Mouse (Mus musculus) liver, embryonic 14.5 days (tissue): ENCODE results near the gene Timm17b. TPM values are rescaled to one million over a fixed set of nuclear protein-coding genes. Genes with fewer than 3 reads are reported as not detected.
A peak's percentile ranks its signal among the peaks of the same experiment; 100 is the strongest.

Experiments
- ATAC-seq: fragments of 200-750 bp; cut with Nextera tagmentation; 2 replicates; pipeline ENCODE4 v1.8.0; 2017; ENCODE audit warnings: moderate number of reproducible peaks, mild to moderate bottlenecking, moderate library complexity; ENCODE audit not compliant: insufficient read depth
- DNase-seq, 3 experiments: peaks; one replicate each; pipeline ENCODE4 v3.0.0-alpha.2; 2012 to 2013; ENCODE audit warnings: low read depth in 3 of 3, low spot score in 3 of 3
- H3K27ac ChIP-seq: fragments of 300-500 bp; sonication (generic); 2 replicates; pipeline ENCODE4 v1.5.1; 2014; ENCODE audit warnings: moderate library complexity, mild to moderate bottlenecking, control low read depth, inconsistent platforms
- H3K27me3 ChIP-seq: fragments of 300-500 bp; sonication (generic); 2 replicates; pipeline ENCODE4 v1.6.1; 2014; ENCODE audit warnings: mild to moderate bottlenecking, low read length, moderate library complexity; ENCODE audit not compliant: control insufficient read depth, insufficient read depth
- H3K36me3 ChIP-seq: fragments of 300-500 bp; sonication (generic); replicated peaks from 2 replicates; pipeline ENCODE4 v1.6.1; 2014; ENCODE audit warnings: low read depth; ENCODE audit not compliant: control insufficient read depth, insufficient read depth
- H3K4me1 ChIP-seq, 2 experiments: fragments of 200-500 bp in 1 of 2; fragments of 300-500 bp in 1 of 2; sonication (generic) in 1 of 2; replicated peaks; 2 replicates each; pipeline ENCODE4 v1.6.1; 2012 to 2014; ENCODE audit warnings: antibody characterized with exemption in 1 of 2, inconsistent platforms in 1 of 2, low read length in 1 of 2; ENCODE audit not compliant: control insufficient read depth in 2 of 2, insufficient read depth in 2 of 2
- H3K4me2 ChIP-seq: fragments of 300-500 bp; sonication (generic); 2 replicates; pipeline ENCODE4 v1.6.1; 2014; ENCODE audit warnings: low read depth, mild to moderate bottlenecking, control low read depth, moderate library complexity
- H3K4me3 ChIP-seq, 2 experiments: fragments of 200-500 bp in 1 of 2; fragments of 300-500 bp in 1 of 2; sonication (generic) in 1 of 2; 2 replicates each; pipeline ENCODE4 v1.5.1; 2012 to 2014; ENCODE audit warnings: low read depth in 2 of 2, low read length in 2 of 2, mild to moderate bottlenecking in 2 of 2, control low read depth in 1 of 2, inconsistent platforms in 1 of 2, moderate library complexity in 1 of 2; ENCODE audit not compliant: insufficient read depth in 1 of 2
- H3K9ac ChIP-seq: fragments of 300-500 bp; sonication (generic); replicated peaks from 2 replicates; pipeline ENCODE4 v1.6.1; 2014; ENCODE audit warnings: mild to moderate bottlenecking, control low read depth, moderate library complexity
- H3K9me3 ChIP-seq: fragments of 300-500 bp; sonication (generic); 2 replicates; pipeline ENCODE4 v1.6.1; 2016; ENCODE audit warnings: low read length, mixed read lengths; ENCODE audit not compliant: control insufficient read depth
- CTCF ChIP-seq: IDR thresholded peaks from 2 replicates; pipeline ENCODE4 v1.5.1; 2016; ENCODE audit warnings: antibody characterized with exemption, low read depth, control low read depth
- EP300 ChIP-seq: IDR thresholded peaks from 2 replicates; pipeline ENCODE4 v1.6.1; 2016; ENCODE audit warnings: antibody characterized with exemption, low read depth
- WGBS: fragments of 180-500 bp; shearing (Covaris S2); extraction: QIAGEN DNeasy Blood & Tissue Kit; methylation state at CpG from one replicate; pipeline ENCODE4 v1.1.7; 2014; ENCODE audit not compliant: insufficient replicate concordance; 5-methylcytosine and 5-hydroxymethylcytosine counted together
- polyA plus RNA-seq, 2 experiments: library from polyadenylated mRNA; depleted of rRNA in 1 of 2; stranded (reverse) in 1 of 2; unstranded in 1 of 2; fragments of >200 nt; fragmentation: Nextera tagmentation in 1 of 2; extraction: Ambion mirVana in 1 of 2; gene quantifications; 2 replicates each; pipeline versions ENCODE4 v1.2.1 to v1.2.3; 2012 to 2014

Gene Timm17b
- polyA plus RNA-seq, 2 experiments, result 18.6 to 105 TPM

DNA sequence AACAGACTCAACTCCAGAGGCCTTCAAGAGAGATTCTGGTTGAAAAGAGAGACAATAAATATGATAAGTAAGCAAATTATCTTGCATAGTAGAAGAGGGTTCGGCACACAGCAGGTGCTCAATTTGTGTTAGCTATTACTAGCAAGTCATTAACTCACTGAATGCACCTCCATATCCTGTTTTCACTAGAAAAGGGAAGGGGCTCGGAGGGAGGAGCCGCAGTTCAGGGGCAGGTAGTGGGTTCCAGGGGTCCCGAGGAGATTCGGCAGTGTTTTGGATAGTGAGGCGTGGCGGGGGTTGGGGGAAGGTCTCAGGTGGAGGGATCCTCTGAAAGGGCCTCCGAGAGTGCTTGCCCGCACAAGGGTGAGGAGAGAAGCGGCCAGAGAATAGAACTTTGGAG lies 28.0 kb downstream of the Timm17b start:
- Histone ChIP-seq H3K4me2 (no peak overlapping the region), H3K9ac (no peak overlapping the region), H3K27me3 (peaks cover 67% of the 10 kb centered on the region), H3K4me1 (no peaks in the 10 kb centered on the region), H3K36me3 (no peaks in the 10 kb centered on the region), H3K9me3 (no peaks in the 10 kb centered on the region), H3K4me3 (no peak overlapping the region), H3K27ac (no peak overlapping the region)
- ATAC-seq (no peak), DNase-seq (no peak)
- 11% methylated on average over 10 of the region's 10 CpGs for WGBS
- no peak for TF ChIP-seq EP300

DNA sequence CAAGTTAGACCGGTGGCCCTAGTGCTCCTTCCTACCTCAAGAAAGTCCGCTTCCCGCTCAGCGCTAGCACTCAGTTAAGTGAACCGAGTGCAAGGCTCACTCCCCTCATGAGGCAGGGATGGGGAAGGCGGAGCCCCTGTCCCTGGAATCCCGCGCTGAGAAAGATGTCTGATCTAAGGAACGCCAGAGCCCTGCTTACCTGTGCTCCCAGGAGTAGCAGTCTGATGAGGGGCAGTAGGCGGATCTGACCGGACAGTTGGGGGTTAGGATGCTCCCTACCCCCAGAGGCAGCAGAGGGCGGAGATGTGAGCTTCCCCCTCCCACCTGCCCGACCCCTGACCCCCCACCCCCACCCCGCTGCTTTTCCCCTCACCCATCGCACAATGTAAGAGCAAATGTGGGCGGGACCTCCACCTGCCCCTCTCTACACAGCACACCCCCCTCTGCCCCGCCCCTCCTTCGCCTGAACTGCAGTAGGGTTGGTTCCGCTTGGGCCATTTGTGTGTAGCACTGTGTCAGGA lies 29.2 kb downstream of the Timm17b start, which contains the start of gene Eras:
TSS of gene Eras (minus strand) at position 338 of the 521 bp plus-strand sequence.
- ATAC-seq, result no peak
- TF ChIP-seq EP300 (no peak), CTCF (no peak)
- WGBS, result 18% methylated on average over 18 of the region's 19 CpGs
- Histone ChIP-seq H3K4me1 (no peaks in the 10 kb centered on the region), H3K36me3 (no peaks in the 10 kb centered on the region), H3K27me3 (peaks cover 55% of the 10 kb centered on the region), H3K9ac (no peak within 1 kb of the TSS), H3K4me3 (no peak within 1 kb of the TSS), H3K4me2 (no peak within 1 kb of the TSS), H3K27ac (no peak within 1 kb of the TSS), H3K9me3 (no peaks in the 10 kb centered on the region)
- no peak for DNase-seq

DNA sequence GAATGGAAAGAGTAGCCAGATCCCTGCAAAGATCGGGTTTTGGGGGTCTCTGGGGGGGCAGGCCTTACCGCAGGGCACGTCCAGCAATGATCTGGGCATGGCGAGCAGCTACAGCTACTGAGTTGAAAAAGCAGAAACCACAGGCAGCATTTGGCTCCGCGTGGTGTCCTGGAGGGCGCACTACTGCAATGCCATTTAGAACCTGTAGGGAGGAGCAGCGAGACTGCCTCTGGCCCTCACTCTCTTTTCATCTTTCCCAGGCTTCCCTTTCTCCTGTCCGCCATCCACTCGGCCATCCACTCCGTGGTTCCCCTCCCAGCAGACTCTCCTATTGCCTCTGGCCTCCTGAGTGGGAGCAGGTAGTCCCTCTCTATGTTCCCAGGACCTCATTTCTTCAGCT lies 37.7 kb downstream of the Timm17b start:
- ATAC-seq (no peak), DNase-seq (no peak)
- H3K36me3 ChIP-seq, result no peaks in the 10 kb centered on the region
- H3K9me3 ChIP-seq, result no peaks in the 10 kb centered on the region
- no peak overlapping the region for H3K4me2 ChIP-seq
- H3K27me3 ChIP-seq, result no peaks in the 10 kb centered on the region
- 36% methylated on average over 9 of the region's 11 CpGs for WGBS
- no peaks in the 10 kb centered on the region for H3K4me1 ChIP-seq
- peak; percentile 68 for TF ChIP-seq CTCF
- no peak for TF ChIP-seq EP300
- H3K9ac ChIP-seq, result no peak overlapping the region
- H3K4me3 ChIP-seq, result no peak overlapping the region
- H3K27ac ChIP-seq, result no peak overlapping the region

DNA sequence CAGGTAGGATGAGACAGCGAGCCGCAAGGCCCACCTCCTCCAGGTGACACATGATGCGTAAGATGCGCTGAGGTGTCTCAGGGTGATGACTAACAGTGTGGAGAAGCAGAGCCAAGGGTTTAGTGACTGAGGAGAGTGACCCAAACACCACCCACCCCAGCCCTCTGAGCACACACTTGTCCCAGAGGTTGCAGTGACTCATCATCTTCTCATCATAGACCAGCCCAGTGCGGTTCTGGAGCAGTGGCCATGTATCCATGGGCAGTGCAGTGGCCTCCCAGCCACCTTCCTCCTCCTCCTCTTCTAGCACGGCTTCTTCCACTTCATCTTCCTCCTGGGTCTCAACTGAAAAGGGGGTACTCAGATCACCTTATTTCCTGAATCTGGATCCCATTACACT lies 38.5 kb downstream of the Timm17b start:
- DNase-seq (no peak), ATAC-seq (no peak)
- Histone ChIP-seq H3K4me2 (no peak overlapping the region), H3K4me3 (no peak overlapping the region), H3K9me3 (no peaks in the 10 kb centered on the region), H3K9ac (no peak overlapping the region), H3K4me1 (no peaks in the 10 kb centered on the region), H3K27ac (no peak overlapping the region), H3K27me3 (no peaks in the 10 kb centered on the region), H3K36me3 (no peaks in the 10 kb centered on the region)
- TF ChIP-seq CTCF, result no peak
- TF ChIP-seq EP300, result no peak
- WGBS, result 77% methylated on average over 6 of the region's 6 CpGs

DNA sequence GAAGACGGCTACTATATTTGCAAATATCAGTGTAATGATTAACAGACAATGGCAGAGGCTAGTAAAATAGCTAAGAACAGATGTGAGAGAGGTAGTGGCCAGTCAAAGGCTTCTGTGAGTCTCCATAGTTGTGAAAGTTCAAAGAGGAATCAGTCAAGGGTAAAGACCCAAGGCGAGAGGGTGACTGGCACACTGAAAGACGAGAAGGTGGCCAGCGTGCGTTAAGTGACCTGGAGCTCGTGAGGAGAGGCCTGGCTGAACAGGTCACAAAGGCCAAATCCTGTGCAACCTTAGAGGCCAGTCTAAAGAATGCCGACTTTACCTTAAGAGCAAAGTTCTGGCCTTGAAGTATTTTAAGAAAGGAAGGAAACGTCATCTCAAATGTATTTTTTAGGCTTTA lies 46.5 kb downstream of the Timm17b start:
- WGBS, result 69% methylated on average over 8 of the region's 8 CpGs
- DNase-seq, result no peak
- no peak overlapping the region for H3K27ac ChIP-seq

More for the DNA sequence above, 46.5 kb downstream of the Timm17b start:
- Histone ChIP-seq H3K27me3 (no peaks in the 10 kb centered on the region), H3K36me3 (no peaks in the 10 kb centered on the region), H3K9ac (no peak overlapping the region), H3K4me2 (no peak overlapping the region), H3K9me3 (no peaks in the 10 kb centered on the region), H3K4me1 (peaks cover 0 to 5% of the 10 kb centered on the region in 2 experiments; a peak in 1 of 4 replicates), H3K4me3 (no peak overlapping the region)
- TF ChIP-seq CTCF (no peak), EP300 (no peak)
- no peak for ATAC-seq
